Comparison of ENCODE assay signal across 14 mouse cellular contexts in genomic region chr7:44900632-44901031, GRCm38 (mm10). TPM values are rescaled to one million over a fixed set of nuclear protein-coding genes. Genes with fewer than 3 reads are reported as not detected.
A peak's percentile ranks its signal among the peaks of the same experiment; 100 is the strongest.
DNase-seq lines count a peak whose midpoint lies in the region; ATAC-seq and TF ChIP-seq lines count a peak whose summit lies in the region.
"Had no signal": no experiment of that assay in that cellular context is flagged by ENCODE, and none has a peak within 500 bp of the region (broad histone marks: within the 10 kb centered on the region; RNA-seq: fewer than 3 reads in every experiment).

No protein-coding gene starts in this region.

- H3K27ac ChIP-seq in hindbrain, embryonic 10.5 days, result peak overlapping the region; percentile 50; the same call in 1 of the 2 replicates
- no peak overlapping the region for H3K27ac ChIP-seq in hindbrain, embryonic 14.5 days
- 0 out of 2 replicates have a peak overlapping the region, but pooled peaks have one; percentile 83 for H3K27ac ChIP-seq in lung, embryonic 15.5 days
- H3K27ac ChIP-seq in embryonic facial prominence, embryonic 12.5 days, result 0 out of 2 replicates have a peak overlapping the region, but pooled peaks have one; percentile 46
- 0 out of 2 replicates have a peak overlapping the region, but pooled peaks have one; percentile 71 for H3K27ac ChIP-seq in limb, embryonic 10.5 days
- H3K27ac ChIP-seq: liver, embryonic 15.5 days had no signal

- no peak for TF ChIP-seq CTCF in lung, adult 2 months (IDR thresholded peaks at IDR 0.05; ENCODE audit: insufficient read depth, low read length)

- no peaks in the 10 kb centered on the region for H3K9me3 ChIP-seq in hindbrain, embryonic 10.5 days
- no peaks in the 10 kb centered on the region for H3K9me3 ChIP-seq in hindbrain, embryonic 14.5 days (ENCODE audit: control insufficient read depth, low read length)
- H3K9me3 ChIP-seq in lung, embryonic 15.5 days, result no peaks in the 10 kb centered on the region
- no peaks in the 10 kb centered on the region for H3K9me3 ChIP-seq in embryonic facial prominence, embryonic 12.5 days
- H3K9me3 ChIP-seq in limb, embryonic 10.5 days (replicated peaks), result no peaks in the 10 kb centered on the region
- H3K9me3 ChIP-seq: heart, embryonic 12.5 days; liver, embryonic 15.5 days had no signal

- H3K4me3 ChIP-seq in hindbrain, embryonic 10.5 days, result no peak overlapping the region
- no peak overlapping the region for H3K4me3 ChIP-seq in hindbrain, embryonic 14.5 days (replicated peaks; ENCODE audit: low read length)
- H3K4me3 ChIP-seq in lung, embryonic 15.5 days, result no peak overlapping the region; the same call in 1 of the 2 replicates
- H3K4me3 ChIP-seq in lung, adult 2 months (replicated peaks; ENCODE audit: extremely low read depth, low read depth, low read length), result no peak overlapping the region
- no peak overlapping the region for H3K4me3 ChIP-seq in embryonic facial prominence, embryonic 12.5 days
- H3K4me3 ChIP-seq in limb, embryonic 10.5 days, result no peak overlapping the region

- peaks cover 71% of the 10 kb centered on the region for H3K36me3 ChIP-seq in hindbrain, embryonic 10.5 days
- peaks cover 66% of the 10 kb centered on the region for H3K36me3 ChIP-seq in hindbrain, embryonic 14.5 days (replicated peaks; ENCODE audit: control insufficient read depth, insufficient read depth)
- peaks cover 47% of the 10 kb centered on the region for H3K36me3 ChIP-seq in lung, embryonic 15.5 days
- peaks cover 63% of the 10 kb centered on the region for H3K36me3 ChIP-seq in embryonic facial prominence, embryonic 12.5 days
- H3K36me3 ChIP-seq in limb, embryonic 10.5 days, result peaks cover 74% of the 10 kb centered on the region

- no peak for DNase-seq in hindbrain, embryonic 10.5 days (ENCODE audit: low spot score)
- no peak for DNase-seq in hindbrain, embryonic 14.5 days (ENCODE audit: low spot score)
- no peak for DNase-seq in lung, adult 2 months
- DNase-seq in limb, embryonic 10.5 days (ENCODE audit: low spot score), result no peak
- DNase-seq in adrenal gland, adult 2 months, result no peak
- DNase-seq in gastrocnemius, postnatal 36 days, result no peak
- DNase-seq: cerebellum, adult 9-10 months had no signal

- no peaks in the 10 kb centered on the region for H3K27me3 ChIP-seq in hindbrain, embryonic 10.5 days (ENCODE audit: insufficient read depth, poor library complexity, severe bottlenecking)
- H3K27me3 ChIP-seq in hindbrain, embryonic 14.5 days (ENCODE audit: control insufficient read depth, insufficient read depth, low read length), result no peaks in the 10 kb centered on the region
- no peaks in the 10 kb centered on the region for H3K27me3 ChIP-seq in lung, embryonic 15.5 days
- no peaks in the 10 kb centered on the region for H3K27me3 ChIP-seq in embryonic facial prominence, embryonic 12.5 days
- H3K27me3 ChIP-seq in limb, embryonic 10.5 days (ENCODE audit: low read depth, poor library complexity, severe bottlenecking), result no peaks in the 10 kb centered on the region
- H3K27me3 ChIP-seq: heart, embryonic 12.5 days; liver, embryonic 15.5 days had no signal

- H3K4me1 ChIP-seq in hindbrain, embryonic 10.5 days (replicated peaks), result peaks cover 57% of the 10 kb centered on the region
- H3K4me1 ChIP-seq in hindbrain, embryonic 14.5 days (replicated peaks; ENCODE audit: control insufficient read depth, insufficient read depth, low read length), result peaks cover 19% of the 10 kb centered on the region
- H3K4me1 ChIP-seq in lung, embryonic 15.5 days, result peaks cover 37% of the 10 kb centered on the region
- no peaks in the 10 kb centered on the region; the same call in none of the 2 replicates for H3K4me1 ChIP-seq in lung, adult 2 months (ENCODE audit: control insufficient read depth, insufficient read depth, low read length)
- H3K4me1 ChIP-seq in embryonic facial prominence, embryonic 12.5 days, result peaks cover 29% of the 10 kb centered on the region
- H3K4me1 ChIP-seq in limb, embryonic 10.5 days, result peaks cover 40% of the 10 kb centered on the region

- H3K4me2 ChIP-seq in hindbrain, embryonic 14.5 days (replicated peaks), result no peak overlapping the region
- no peak overlapping the region for H3K4me2 ChIP-seq in lung, embryonic 15.5 days
- H3K4me2 ChIP-seq in embryonic facial prominence, embryonic 12.5 days (replicated peaks), result no peak overlapping the region

- no peak for TF ChIP-seq POLR2A in lung, adult 2 months (IDR thresholded peaks at IDR 0.05; ENCODE audit: borderline replicate concordance, extremely low read depth, low read depth, low read length)

- ATAC-seq in hindbrain, embryonic 14.5 days (ENCODE audit: low FRiP score), result no peak
- no peak for ATAC-seq in lung, embryonic 15.5 days (ENCODE audit: borderline replicate concordance, extremely low read depth, low FRiP score, low TSS enrichment)
- no peak for ATAC-seq in embryonic facial prominence, embryonic 12.5 days (ENCODE audit: insufficient number of reproducible peaks, insufficient read depth, low FRiP score, low TSS enrichment)

- WGBS in hindbrain, embryonic 10.5 days, result 83% methylated on average over 11 of the region's 11 CpGs
- 84% methylated on average over 11 of the region's 11 CpGs for WGBS in hindbrain, embryonic 14.5 days
- 86% methylated on average over 11 of the region's 11 CpGs for WGBS in lung, embryonic 15.5 days
- 90% methylated on average over 11 of the region's 11 CpGs for WGBS in lung, adult 2 months
- WGBS in embryonic facial prominence, embryonic 12.5 days, result 86% methylated on average over 11 of the region's 11 CpGs
- 85% methylated on average over 11 of the region's 11 CpGs for WGBS in limb, embryonic 10.5 days

- no peak overlapping the region for H3K9ac ChIP-seq in hindbrain, embryonic 14.5 days
- no peak overlapping the region for H3K9ac ChIP-seq in lung, embryonic 15.5 days
- H3K9ac ChIP-seq in embryonic facial prominence, embryonic 12.5 days, result no peak overlapping the region
- H3K9ac ChIP-seq: heart, embryonic 12.5 days; liver, embryonic 15.5 days had no signal

- intact Hi-C loops in gastrocnemius, postnatal 36 days (cut with DNase I), result no loop called here

RNA-seq across cellular contexts. Expression of gene Fuz, which starts 4.8 kb away (rescaled TPM):
- polyA plus RNA-seq in hindbrain, embryonic 10.5 days (2016; fragmentation: Nextera tagmentation; extraction: Ambion mirVana), result 24.4 and 28.4 TPM in 2 replicates
- 15.9 and 16.0 TPM in 2 replicates for polyA plus RNA-seq in hindbrain, embryonic 14.5 days (2014; fragmentation: Nextera tagmentation; extraction: Ambion mirVana)
- polyA plus RNA-seq in lung, embryonic 15.5 days (2015; fragmentation: Nextera tagmentation; extraction: Ambion mirVana), result 21.0 and 24.0 TPM in 2 replicates
- polyA plus RNA-seq in lung, adult 2 months (2012; rRNA removed), result 77.8 and 82.1 TPM in 2 replicates
- 22.4 and 23.3 TPM in 2 replicates for polyA plus RNA-seq in embryonic facial prominence, embryonic 12.5 days (2016; fragmentation: Nextera tagmentation; extraction: Ambion mirVana)
- polyA plus RNA-seq in limb, embryonic 10.5 days (2016; fragmentation: Nextera tagmentation; extraction: Ambion mirVana), result 14.8 and 20.0 TPM in 2 replicates
- 10 to 100 TPM; 24.2 to 28.0 TPM for total RNA-seq in adrenal gland, adult 2 months (2021)
- polyA plus RNA-seq in adrenal gland, adult 2 months (2012; rRNA removed), result 203 and 213 TPM in 2 replicates
- 10 to 100 TPM; 17.3 to 18.1 TPM for total RNA-seq in gastrocnemius, postnatal 36 days (2021)

RNA-seq across cellular contexts. Expression of gene Med25, which starts 8.1 kb away (rescaled TPM):
- polyA plus RNA-seq in hindbrain, embryonic 10.5 days (2016; fragmentation: Nextera tagmentation; extraction: Ambion mirVana), result 187 and 223 TPM in 2 replicates
- polyA plus RNA-seq in hindbrain, embryonic 14.5 days (2014; fragmentation: Nextera tagmentation; extraction: Ambion mirVana), result 87.5 and 90.6 TPM in 2 replicates
- 93.5 and 97.7 TPM in 2 replicates for polyA plus RNA-seq in lung, embryonic 15.5 days (2015; fragmentation: Nextera tagmentation; extraction: Ambion mirVana)
- 133 and 233 TPM in 2 replicates for polyA plus RNA-seq in lung, adult 2 months (2012; rRNA removed)
- 113 and 123 TPM in 2 replicates for polyA plus RNA-seq in embryonic facial prominence, embryonic 12.5 days (2016; fragmentation: Nextera tagmentation; extraction: Ambion mirVana)
- polyA plus RNA-seq in limb, embryonic 10.5 days (2016; fragmentation: Nextera tagmentation; extraction: Ambion mirVana), result 140 and 145 TPM in 2 replicates
- total RNA-seq in adrenal gland, adult 2 months (2021), result 100 to 1,000 TPM in 1 of 2 experiments, 10 to 100 TPM in 1; 80.8 to 105 TPM
- polyA plus RNA-seq in adrenal gland, adult 2 months (2012; rRNA removed), result 635 and 723 TPM in 2 replicates
- total RNA-seq in gastrocnemius, postnatal 36 days (2021), result 10 to 100 TPM; 54.0 to 57.5 TPM

RNA-seq across cellular contexts. Expression of gene Ap2a1, which starts 28.7 kb away (rescaled TPM):
- polyA plus RNA-seq in hindbrain, embryonic 10.5 days (2016; fragmentation: Nextera tagmentation; extraction: Ambion mirVana), result 80.7 and 93.1 TPM in 2 replicates
- polyA plus RNA-seq in hindbrain, embryonic 14.5 days (2014; fragmentation: Nextera tagmentation; extraction: Ambion mirVana), result 123 and 135 TPM in 2 replicates
- 63.1 and 64.8 TPM in 2 replicates for polyA plus RNA-seq in lung, embryonic 15.5 days (2015; fragmentation: Nextera tagmentation; extraction: Ambion mirVana)
- polyA plus RNA-seq in lung, adult 2 months (2012; rRNA removed), result 94.8 and 101 TPM in 2 replicates
- polyA plus RNA-seq in embryonic facial prominence, embryonic 12.5 days (2016; fragmentation: Nextera tagmentation; extraction: Ambion mirVana), result 76.3 and 84.7 TPM in 2 replicates
- polyA plus RNA-seq in limb, embryonic 10.5 days (2016; fragmentation: Nextera tagmentation; extraction: Ambion mirVana), result 78.7 and 85.3 TPM in 2 replicates
- 100 to 1,000 TPM in 1 of 2 experiments, 10 to 100 TPM in 1; 86.3 to 105 TPM for total RNA-seq in adrenal gland, adult 2 months (2021)
- polyA plus RNA-seq in adrenal gland, adult 2 months (2012; rRNA removed), result 119 and 121 TPM in 2 replicates
- total RNA-seq in gastrocnemius, postnatal 36 days (2021), result 10 to 100 TPM; 55.0 to 56.3 TPM

RNA-seq across cellular contexts. Expression of gene Ptov1, which starts 31.0 kb away (rescaled TPM):
- polyA plus RNA-seq in hindbrain, embryonic 10.5 days (2016; fragmentation: Nextera tagmentation; extraction: Ambion mirVana), result 478 and 579 TPM in 2 replicates
- 430 and 454 TPM in 2 replicates for polyA plus RNA-seq in hindbrain, embryonic 14.5 days (2014; fragmentation: Nextera tagmentation; extraction: Ambion mirVana)
- polyA plus RNA-seq in lung, embryonic 15.5 days (2015; fragmentation: Nextera tagmentation; extraction: Ambion mirVana), result 371 and 398 TPM in 2 replicates
- polyA plus RNA-seq in lung, adult 2 months (2012; rRNA removed), result 274 and 280 TPM in 2 replicates
- polyA plus RNA-seq in embryonic facial prominence, embryonic 12.5 days (2016; fragmentation: Nextera tagmentation; extraction: Ambion mirVana), result 696 and 750 TPM in 2 replicates
- polyA plus RNA-seq in limb, embryonic 10.5 days (2016; fragmentation: Nextera tagmentation; extraction: Ambion mirVana), result 434 and 504 TPM in 2 replicates
- total RNA-seq in adrenal gland, adult 2 months (2021), result 100 to 1,000 TPM; 227 TPM
- 492 and 493 TPM in 2 replicates for polyA plus RNA-seq in adrenal gland, adult 2 months (2012; rRNA removed)
- 100 to 1,000 TPM; 129 to 153 TPM for total RNA-seq in gastrocnemius, postnatal 36 days (2021)

RNA-seq across cellular contexts. Expression of gene Tsks, which starts 42.4 kb away (rescaled TPM):
- polyA plus RNA-seq in hindbrain, embryonic 10.5 days (2016; fragmentation: Nextera tagmentation; extraction: Ambion mirVana), result 0.08 TPM in 1 of 2 replicates, not detected in the other
- 0.14 and 0.33 TPM in 2 replicates for polyA plus RNA-seq in hindbrain, embryonic 14.5 days (2014; fragmentation: Nextera tagmentation; extraction: Ambion mirVana)
- polyA plus RNA-seq in lung, embryonic 15.5 days (2015; fragmentation: Nextera tagmentation; extraction: Ambion mirVana), result 0.09 and 0.15 TPM in 2 replicates
- 0.16 TPM in 1 of 2 replicates, not detected in the other for polyA plus RNA-seq in lung, adult 2 months (2012; rRNA removed)
- 0.11 and 0.19 TPM in 2 replicates for polyA plus RNA-seq in embryonic facial prominence, embryonic 12.5 days (2016; fragmentation: Nextera tagmentation; extraction: Ambion mirVana)
- 0.14 and 0.18 TPM in 2 replicates for polyA plus RNA-seq in limb, embryonic 10.5 days (2016; fragmentation: Nextera tagmentation; extraction: Ambion mirVana)
- not detected for total RNA-seq in adrenal gland, adult 2 months (2021)
- polyA plus RNA-seq in adrenal gland, adult 2 months (2012; rRNA removed), result 0.13 and 0.31 TPM in 2 replicates
- not detected for total RNA-seq in gastrocnemius, postnatal 36 days (2021)
- polyA plus RNA-seq: activated CD4-positive, CD25-positive, alpha-beta regulatory T cell, adult 4 months; heart, embryonic 12.5 days; large intestine, adult 2 months; liver, embryonic 15.5 days; small intestine, adult 2 months had no signal
